Mouse (Mus musculus) monocyte, adult 5-6 weeks (primary cell): ENCODE measurements around the gene Rere. TPM values are rescaled to one million over a fixed set of nuclear protein-coding genes. Genes with fewer than 3 reads are reported as not detected.

Experiments
- ATAC-seq: fragments of 153-309, 156-312 bp; replicated peaks from 2 replicates; pipeline ENCODE4 v1.8.0; 2017; ENCODE audit warnings: mild to moderate bottlenecking; ENCODE audit not compliant: low TSS enrichment, insufficient number of reproducible peaks, severe bottlenecking, poor library complexity, low FRiP score
- total RNA-seq: library from RNA; stranded (forward); fragments of 200-1000, 200-491, 200-594 nt; gene quantifications from 3 replicates; pipeline ENCODE4 v1.2.3, GENCODE M21; 2017

Rere gene
- total RNA-seq, 1 experiment from 2014 or later = 11.1 TPM

- no peak for ATAC-seq
Measured at GRCm38 (mm10) chr4:150572104-150572691, 290.8 kb downstream of the Rere start.

- no peak for ATAC-seq
Measured at GRCm38 (mm10) chr4:150572938-150573337, 291.5 kb downstream of the Rere start.

- no peak for ATAC-seq
Measured at GRCm38 (mm10) chr4:150575363-150576092, 294.1 kb downstream of the Rere start.

- no peak for ATAC-seq
Measured at GRCm38 (mm10) chr4:150576339-150576738, 294.9 kb downstream of the Rere start.

- no peak for ATAC-seq
Measured at GRCm38 (mm10) chr4:150578021-150578420, 296.6 kb downstream of the Rere start.

- no peak for ATAC-seq
Measured at GRCm38 (mm10) chr4:150581931-150582723, 300.7 kb downstream of the Rere start.

- peak; percentile 95 for ATAC-seq
Measured at GRCm38 (mm10) chr4:150582966-150583776, 301.7 kb downstream of the Rere start.

GRCm38 (mm10) chr4:150583777-150584135 is 302.3 kb downstream of the Rere start:
- ATAC-seq = no peak

- ATAC-seq = no peak
Measured at GRCm38 (mm10) chr4:150585800-150586199, 304.4 kb downstream of the Rere start.

GRCm38 (mm10) chr4:150586275-150586674 is 304.8 kb downstream of the Rere start:
- ATAC-seq = no peak

GRCm38 (mm10) chr4:150587597-150588299 is 306.3 kb downstream of the Rere start:
- ATAC-seq = no peak

GRCm38 (mm10) chr4:150588300-150588621 is 306.8 kb downstream of the Rere start:
- ATAC-seq = no peak

- no peak for ATAC-seq
Measured at GRCm38 (mm10) chr4:150590621-150591282, 309.3 kb downstream of the Rere start.

- no peak for ATAC-seq
Measured at GRCm38 (mm10) chr4:150591602-150592001, 310.2 kb downstream of the Rere start.

- ATAC-seq = no peak
Measured at GRCm38 (mm10) chr4:150592087-150592486, 310.6 kb downstream of the Rere start.

- ATAC-seq = peak; percentile 74
Measured at GRCm38 (mm10) chr4:150593473-150594217, 312.2 kb downstream of the Rere start.

GRCm38 (mm10) chr4:150594298-150594829 is 312.9 kb downstream of the Rere start:
- ATAC-seq = peak; percentile 52
